Mouse (Mus musculus) bone marrow, adult 2 months (tissue): ENCODE data around the gene Cln6.

Source experiments
- CTCF ChIP-seq: fragments of 200-500 bp; IDR thresholded peaks from 2 replicates; pipeline ENCODE4 v1.5.1; 2011; ENCODE audit warnings: low read length, control low read depth; ENCODE audit not compliant: control insufficient read depth, insufficient read depth
- POLR2A ChIP-seq: fragments of 200-500 bp; IDR thresholded peaks from 2 replicates; pipeline ENCODE4 v1.6.1; 2011; ENCODE audit warnings: low read depth, mild to moderate bottlenecking, control low read depth, low read length, borderline replicate concordance; ENCODE audit not compliant: control insufficient read depth

DNA sequence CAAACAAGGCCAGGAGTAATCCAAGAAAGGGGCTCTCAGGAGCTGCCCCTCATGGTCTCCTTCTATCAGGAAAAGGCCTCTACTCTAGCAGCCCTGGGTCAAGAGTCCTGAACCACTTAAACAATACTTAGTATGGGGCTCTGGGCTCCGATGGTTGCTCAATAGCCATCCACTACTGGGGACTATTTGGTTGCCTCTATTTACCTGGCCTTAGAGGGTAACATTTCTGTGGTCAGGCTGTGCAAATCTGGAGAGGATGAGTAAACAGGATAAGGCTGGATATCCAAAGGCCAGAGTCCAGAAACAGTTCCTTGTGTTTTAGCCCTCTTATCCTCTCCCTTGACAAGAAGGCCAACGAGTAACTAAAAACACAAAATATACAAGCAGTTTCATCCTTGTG is 23.8 kb upstream of the Cln6 start:
- no peak for TF ChIP-seq CTCF
- no peak for TF ChIP-seq POLR2A
